Mouse (Mus musculus): Measurements from ENCODE around the gene Mpg. TPM values are rescaled to one million over a fixed set of nuclear protein-coding genes. Genes with fewer than 3 reads are reported as not detected.

Mpg gene
- polyA plus RNA-seq, 1 experiment from 2014 or later: 37.9 TPM

GRCm38 (mm10) chr11:32230220-32230619 is 3.9 kb downstream of the Mpg start:
- WGBS: 79% methylated on average over 4 of the region's 4 CpGs
- no peak for ATAC-seq (ENCODE audit: insufficient number of reproducible peaks, insufficient read depth, low FRiP score, low read depth)

GRCm38 (mm10) chr11:32231125-32231524 is 4.8 kb downstream of the Mpg start:
- Histone ChIP-seq H3K4me2 (replicated peaks; ENCODE audit: low read depth, low read length) (no peak overlapping the region), H3K27ac (ENCODE audit: low read length) (no peak overlapping the region), H3K4me3 (ENCODE audit: low read depth, low read length) (no peak overlapping the region), H3K9me3 (ENCODE audit: control insufficient read depth, low read depth, low read length) (no peaks in the 10 kb centered on the region), H3K9ac (replicated peaks; ENCODE audit: low read depth, low read length) (no peak overlapping the region), H3K4me1 (ENCODE audit: control insufficient read depth, insufficient read depth, low read length) (peaks cover 16% of the 10 kb centered on the region), H3K27me3 (ENCODE audit: control insufficient read depth, insufficient read depth, low read length) (no peaks in the 10 kb centered on the region), H3K36me3 (ENCODE audit: control insufficient read depth, insufficient read depth, low read length) (peaks cover 40% of the 10 kb centered on the region)
- 85% methylated on average over 2 of the region's 2 CpGs for WGBS
- no peak for ATAC-seq (ENCODE audit: insufficient number of reproducible peaks, insufficient read depth, low FRiP score, low read depth)

More at GRCm38 (mm10) chr11:32230220-32230619, 3.9 kb downstream of the Mpg start:
- H3K27me3 ChIP-seq (ENCODE audit: control insufficient read depth, insufficient read depth, low read length): no peaks in the 10 kb centered on the region
- no peak overlapping the region for H3K9ac ChIP-seq (replicated peaks; ENCODE audit: low read depth, low read length)
- no peak overlapping the region for H3K4me2 ChIP-seq (replicated peaks; ENCODE audit: low read depth, low read length)
- H3K9me3 ChIP-seq (ENCODE audit: control insufficient read depth, low read depth, low read length): no peaks in the 10 kb centered on the region
- H3K36me3 ChIP-seq (ENCODE audit: control insufficient read depth, insufficient read depth, low read length): peaks cover 40% of the 10 kb centered on the region
- no peak overlapping the region for H3K27ac ChIP-seq (ENCODE audit: low read length)
- H3K4me3 ChIP-seq (ENCODE audit: low read depth, low read length): no peak overlapping the region
- H3K4me1 ChIP-seq (ENCODE audit: control insufficient read depth, insufficient read depth, low read length): peaks cover 23% of the 10 kb centered on the region

GRCm38 (mm10) chr11:32232848-32233247 is 6.5 kb downstream of the Mpg start:
- no peak overlapping the region for H3K4me2 ChIP-seq (replicated peaks; ENCODE audit: low read depth, low read length)
- no peak overlapping the region for H3K4me3 ChIP-seq (ENCODE audit: low read depth, low read length)
- no peak overlapping the region for H3K27ac ChIP-seq (ENCODE audit: low read length)
- H3K9ac ChIP-seq (replicated peaks; ENCODE audit: low read depth, low read length): no peak overlapping the region
- no peak; the same call in 1 of the 2 replicates for ATAC-seq (ENCODE audit: insufficient number of reproducible peaks, insufficient read depth, low FRiP score, low read depth)
- WGBS: 70% methylated on average over 10 of the region's 10 CpGs
- H3K27me3 ChIP-seq (ENCODE audit: control insufficient read depth, insufficient read depth, low read length): no peaks in the 10 kb centered on the region
- H3K4me1 ChIP-seq (ENCODE audit: control insufficient read depth, insufficient read depth, low read length): peaks cover 14% of the 10 kb centered on the region; the same call in 1 of the 2 replicates
- H3K36me3 ChIP-seq (ENCODE audit: control insufficient read depth, insufficient read depth, low read length): peaks cover 40% of the 10 kb centered on the region
- no peaks in the 10 kb centered on the region for H3K9me3 ChIP-seq (ENCODE audit: control insufficient read depth, low read depth, low read length)

GRCm38 (mm10) chr11:32233895-32234294 is 7.6 kb downstream of the Mpg start:
- Histone ChIP-seq H3K4me1 (ENCODE audit: control insufficient read depth, insufficient read depth, low read length) (peaks cover 14% of the 10 kb centered on the region; the same call in 1 of the 2 replicates), H3K9me3 (ENCODE audit: control insufficient read depth, low read depth, low read length) (no peaks in the 10 kb centered on the region), H3K9ac (replicated peaks; ENCODE audit: low read depth, low read length) (no peak overlapping the region), H3K4me2 (replicated peaks; ENCODE audit: low read depth, low read length) (no peak overlapping the region), H3K27ac (ENCODE audit: low read length) (no peak overlapping the region), H3K36me3 (ENCODE audit: control insufficient read depth, insufficient read depth, low read length) (peaks cover 40% of the 10 kb centered on the region), H3K4me3 (ENCODE audit: low read depth, low read length) (no peak overlapping the region), H3K27me3 (ENCODE audit: control insufficient read depth, insufficient read depth, low read length) (no peaks in the 10 kb centered on the region)
- ATAC-seq (ENCODE audit: insufficient number of reproducible peaks, insufficient read depth, low FRiP score, low read depth): no peak
- 93% methylated on average over 3 of the region's 3 CpGs for WGBS

- Histone ChIP-seq H3K27ac (ENCODE audit: low read length) (peak overlapping the region; percentile 72; the same call in 1 of the 2 replicates), H3K36me3 (ENCODE audit: control insufficient read depth, insufficient read depth, low read length) (peaks cover 37% of the 10 kb centered on the region), H3K4me3 (ENCODE audit: low read depth, low read length) (no peak overlapping the region), H3K4me2 (replicated peaks; ENCODE audit: low read depth, low read length) (no peak overlapping the region), H3K9me3 (ENCODE audit: control insufficient read depth, low read depth, low read length) (no peaks in the 10 kb centered on the region), H3K27me3 (ENCODE audit: control insufficient read depth, insufficient read depth, low read length) (no peaks in the 10 kb centered on the region), H3K4me1 (ENCODE audit: control insufficient read depth, insufficient read depth, low read length) (peaks cover 14% of the 10 kb centered on the region; the same call in 1 of the 2 replicates), H3K9ac (replicated peaks; ENCODE audit: low read depth, low read length) (no peak overlapping the region)
- 87% methylated on average over 6 of the region's 6 CpGs for whole genome bisulfite sequencing
- no peak for ATAC-seq (ENCODE audit: insufficient number of reproducible peaks, insufficient read depth, low FRiP score, low read depth)
Measured at GRCm38 (mm10) chr11:32234816-32235485, 8.6 kb downstream of the Mpg start.

- Histone ChIP-seq H3K4me1 (ENCODE audit: control insufficient read depth, insufficient read depth, low read length) (peaks cover 14% of the 10 kb centered on the region; the same call in 1 of the 2 replicates), H3K9me3 (ENCODE audit: control insufficient read depth, low read depth, low read length) (no peaks in the 10 kb centered on the region), H3K27ac (ENCODE audit: low read length) (peak overlapping the region; percentile 72; the same call in 1 of the 2 replicates), H3K36me3 (ENCODE audit: control insufficient read depth, insufficient read depth, low read length) (peaks cover 38% of the 10 kb centered on the region), H3K4me3 (ENCODE audit: low read depth, low read length) (no peak overlapping the region), H3K9ac (replicated peaks; ENCODE audit: low read depth, low read length) (no peak overlapping the region; the same call in 1 of the 2 replicates), H3K4me2 (replicated peaks; ENCODE audit: low read depth, low read length) (no peak overlapping the region), H3K27me3 (ENCODE audit: control insufficient read depth, insufficient read depth, low read length) (no peaks in the 10 kb centered on the region)
- 18% methylated on average over 3 of the region's 3 CpGs for WGBS
- peak; percentile 33; the same call in 1 of the 2 replicates for ATAC-seq (ENCODE audit: insufficient number of reproducible peaks, insufficient read depth, low FRiP score, low read depth)
Measured at GRCm38 (mm10) chr11:32235646-32236045, 9.3 kb downstream of the Mpg start.

- Histone ChIP-seq H3K27ac (ENCODE audit: low read length) (no peak overlapping the region; the same call in 1 of the 2 replicates), H3K4me2 (replicated peaks; ENCODE audit: low read depth, low read length) (no peak overlapping the region), H3K27me3 (ENCODE audit: control insufficient read depth, insufficient read depth, low read length) (no peaks in the 10 kb centered on the region), H3K9me3 (ENCODE audit: control insufficient read depth, low read depth, low read length) (no peaks in the 10 kb centered on the region), H3K9ac (replicated peaks; ENCODE audit: low read depth, low read length) (no peak overlapping the region), H3K4me1 (ENCODE audit: control insufficient read depth, insufficient read depth, low read length) (peaks cover 14% of the 10 kb centered on the region; the same call in 1 of the 2 replicates), H3K36me3 (ENCODE audit: control insufficient read depth, insufficient read depth, low read length) (peaks cover 36% of the 10 kb centered on the region), H3K4me3 (ENCODE audit: low read depth, low read length) (no peak overlapping the region)
- ATAC-seq (ENCODE audit: insufficient number of reproducible peaks, insufficient read depth, low FRiP score, low read depth): no peak
- 55% methylated on average over 2 of the region's 2 CpGs for WGBS
Measured at GRCm38 (mm10) chr11:32236132-32236531, 9.8 kb downstream of the Mpg start.

GRCm38 (mm10) chr11:32236712-32237410 is 10.6 kb downstream of the Mpg start:
- no peak overlapping the region for H3K27ac ChIP-seq (ENCODE audit: low read length)
- no peaks in the 10 kb centered on the region for H3K27me3 ChIP-seq (ENCODE audit: control insufficient read depth, insufficient read depth, low read length)
- no peak overlapping the region for H3K4me2 ChIP-seq (replicated peaks; ENCODE audit: low read depth, low read length)
- 62% methylated on average over 9 of the region's 9 CpGs for WGBS
- H3K9me3 ChIP-seq (ENCODE audit: control insufficient read depth, low read depth, low read length): no peaks in the 10 kb centered on the region
- H3K4me3 ChIP-seq (ENCODE audit: low read depth, low read length): no peak overlapping the region
- ATAC-seq (ENCODE audit: insufficient number of reproducible peaks, insufficient read depth, low FRiP score, low read depth): no peak
- H3K36me3 ChIP-seq (ENCODE audit: control insufficient read depth, insufficient read depth, low read length): peaks cover 29% of the 10 kb centered on the region
- peaks cover 14% of the 10 kb centered on the region; the same call in 1 of the 2 replicates for H3K4me1 ChIP-seq (ENCODE audit: control insufficient read depth, insufficient read depth, low read length)
- H3K9ac ChIP-seq (replicated peaks; ENCODE audit: low read depth, low read length): no peak overlapping the region
